Mouse (Mus musculus): Measurements from ENCODE around the gene Cfap97. TPM values are rescaled to one million over a fixed set of nuclear protein-coding genes. Genes with fewer than 3 reads are reported as not detected.

Cfap97 gene
- total and polyA plus RNA-seq, 2 experiments = 3.4 to 10.1 TPM

DNA sequence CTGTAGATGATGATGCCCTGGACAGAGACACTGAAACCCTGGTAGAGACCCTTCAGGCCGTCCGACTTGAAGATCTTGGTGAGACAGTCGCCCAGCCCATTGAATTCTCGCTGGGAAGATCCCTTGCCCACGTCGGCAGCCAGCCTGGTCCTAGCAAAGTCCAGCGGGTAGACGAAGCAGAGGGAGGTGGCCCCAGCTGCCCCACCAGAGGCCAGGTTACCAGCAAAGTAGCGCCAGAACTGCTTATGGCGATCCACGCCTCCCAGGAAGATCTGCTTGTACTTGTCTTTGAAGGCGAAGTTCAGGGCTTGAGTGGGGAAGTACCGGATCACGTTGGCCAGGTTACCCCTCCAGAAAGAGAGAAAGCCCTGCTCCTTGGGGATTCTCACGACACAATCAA is 57.5 kb downstream of the Cfap97 start:
- H3K79me2 ChIP-seq (ENCODE audit: control insufficient read depth, insufficient read depth, low read length) = no peaks in the 10 kb centered on the region
- H3K36me3 ChIP-seq (ENCODE audit: control insufficient read depth, insufficient read depth, low read length) = peaks cover 2% of the 10 kb centered on the region; the same call in 1 of the 2 replicates
- no peak overlapping the region for H3K27ac ChIP-seq (replicated peaks; ENCODE audit: insufficient read depth, low read depth, low read length)
- no peak for DNase-seq (ENCODE audit: extremely low read depth, low read depth, low spot score)
- H3K4me3 ChIP-seq (ENCODE audit: insufficient read depth, low read depth, low read length) = no peak overlapping the region
- 93% methylated on average over 15 of the region's 15 CpGs for WGBS
- H3K4me1 ChIP-seq (ENCODE audit: control insufficient read depth, insufficient read depth, low read length) = no peaks in the 10 kb centered on the region
- H3K27me3 ChIP-seq (ENCODE audit: control insufficient read depth, insufficient read depth, low read length) = no peaks in the 10 kb centered on the region
- no peak for TF ChIP-seq POLR2A (IDR thresholded peaks at IDR 0.05; ENCODE audit: extremely low read depth, insufficient read depth, low read length)
- TF ChIP-seq CTCF (IDR thresholded peaks at IDR 0.05; ENCODE audit: low read depth, low read length) = no peak
- no peak overlapping the region for H3K9ac ChIP-seq (ENCODE audit: low read depth, low read length)

DNA sequence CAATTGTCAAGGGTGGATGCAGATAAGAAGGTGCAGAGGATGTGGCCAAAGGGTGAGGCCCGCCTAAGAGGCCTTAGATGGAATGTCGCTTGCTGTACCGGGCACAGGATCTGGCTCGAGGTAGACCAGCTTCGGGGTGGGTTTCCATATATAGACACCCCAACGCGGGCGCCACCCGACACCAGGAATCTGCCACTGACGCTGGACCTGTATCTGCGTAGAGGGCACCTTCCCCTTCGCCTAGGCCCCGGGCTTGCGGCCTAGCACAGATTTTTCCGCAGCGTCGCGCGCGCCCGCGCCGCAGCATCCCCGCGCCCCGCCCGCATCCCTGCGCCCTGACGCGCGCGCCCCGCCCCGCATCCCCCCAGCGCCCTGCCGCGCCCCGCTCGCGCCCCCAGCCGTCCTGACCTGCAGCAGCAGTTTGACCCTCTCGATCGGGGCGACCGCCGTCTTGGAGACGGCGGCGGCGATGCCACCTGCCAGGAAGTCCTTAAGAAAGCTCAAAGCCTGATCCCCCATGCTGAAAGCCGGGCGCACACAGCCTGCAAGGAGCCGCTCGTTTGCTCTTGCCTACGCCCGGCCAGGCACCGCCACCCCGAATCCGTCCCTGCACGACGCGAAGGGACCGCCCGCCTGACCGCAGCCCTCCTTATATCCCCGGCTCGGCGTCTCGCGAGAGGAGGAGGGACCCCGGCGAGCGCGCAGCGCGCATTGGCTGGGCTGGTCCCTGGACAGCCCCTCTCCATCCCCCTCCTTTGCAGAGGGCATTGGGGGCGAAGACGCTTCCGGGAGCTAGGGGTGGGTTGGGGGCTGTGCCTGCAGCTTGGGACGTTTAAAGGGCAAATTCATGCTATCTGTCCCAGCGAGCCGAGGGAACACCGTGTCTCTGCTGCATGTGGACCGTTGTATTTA is 59.1 kb downstream of the Cfap97 start, which contains the start of gene Slc25a4:
Gene Slc25a4, minus strand, starts transcription at position 881 of the 912 bp plus-strand sequence.
- peak within 1 kb of the TSS; percentile 88 for H3K4me3 ChIP-seq (ENCODE audit: insufficient read depth, low read depth, low read length)
- peaks cover 2% of the 10 kb centered on the region; the same call in 1 of the 2 replicates for H3K36me3 ChIP-seq (ENCODE audit: control insufficient read depth, insufficient read depth, low read length)
- TF ChIP-seq POLR2A (IDR thresholded peaks at IDR 0.05; ENCODE audit: extremely low read depth, insufficient read depth, low read length) = peak; percentile 75
- TF ChIP-seq CTCF (IDR thresholded peaks at IDR 0.05; ENCODE audit: low read depth, low read length) = no peak
- WGBS = under 1% methylated on average over 84 of the region's 84 CpGs
- H3K79me2 ChIP-seq (ENCODE audit: control insufficient read depth, insufficient read depth, low read length) = no peaks in the 10 kb centered on the region
- DNase-seq (ENCODE audit: extremely low read depth, low read depth, low spot score) = peak; percentile 4
- H3K27ac ChIP-seq (replicated peaks; ENCODE audit: insufficient read depth, low read depth, low read length) = peak within 1 kb of the TSS; percentile 55
- H3K4me1 ChIP-seq (ENCODE audit: control insufficient read depth, insufficient read depth, low read length) = no peaks in the 10 kb centered on the region
- H3K9ac ChIP-seq (ENCODE audit: low read depth, low read length) = peak within 1 kb of the TSS; percentile 77
- no peaks in the 10 kb centered on the region for H3K27me3 ChIP-seq (ENCODE audit: control insufficient read depth, insufficient read depth, low read length)

DNA sequence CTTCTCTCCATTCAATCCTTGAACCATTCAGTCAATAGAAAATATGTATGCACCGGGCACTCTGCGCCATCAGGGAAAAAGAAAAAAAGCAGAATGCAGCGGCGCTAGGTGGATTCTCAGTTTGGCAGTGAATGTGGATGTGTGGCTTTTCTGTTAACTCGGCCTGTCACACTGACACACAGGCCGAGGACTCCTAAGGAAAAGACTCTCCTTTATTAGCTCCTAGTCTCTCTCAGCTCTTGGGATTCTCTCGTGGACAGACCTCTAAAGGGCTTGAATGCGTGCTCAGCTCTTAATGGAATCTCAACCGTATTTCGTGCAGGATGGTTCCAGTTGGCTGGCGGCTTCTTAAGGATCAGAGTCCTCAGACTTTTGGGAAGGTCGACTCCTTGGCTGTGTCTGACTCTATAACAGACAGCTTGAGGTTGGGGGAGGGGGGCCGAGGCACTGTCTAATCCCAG is 60.1 kb downstream of the Cfap97 start:
- no peak for DNase-seq (ENCODE audit: extremely low read depth, low read depth, low spot score)
- Histone ChIP-seq H3K27me3 (ENCODE audit: control insufficient read depth, insufficient read depth, low read length) (no peaks in the 10 kb centered on the region), H3K79me2 (ENCODE audit: control insufficient read depth, insufficient read depth, low read length) (no peaks in the 10 kb centered on the region), H3K36me3 (ENCODE audit: control insufficient read depth, insufficient read depth, low read length) (peaks cover 2% of the 10 kb centered on the region; the same call in 1 of the 2 replicates), H3K4me1 (ENCODE audit: control insufficient read depth, insufficient read depth, low read length) (no peaks in the 10 kb centered on the region), H3K27ac (replicated peaks; ENCODE audit: insufficient read depth, low read depth, low read length) (no peak overlapping the region), H3K9ac (ENCODE audit: low read depth, low read length) (no peak overlapping the region), H3K4me3 (ENCODE audit: insufficient read depth, low read depth, low read length) (no peak overlapping the region)
- 30% methylated on average over 13 of the region's 13 CpGs for whole genome bisulfite sequencing
- TF ChIP-seq POLR2A (IDR thresholded peaks at IDR 0.05; ENCODE audit: extremely low read depth, insufficient read depth, low read length) = no peak
- TF ChIP-seq CTCF (IDR thresholded peaks at IDR 0.05; ENCODE audit: low read depth, low read length) = no peak

DNA sequence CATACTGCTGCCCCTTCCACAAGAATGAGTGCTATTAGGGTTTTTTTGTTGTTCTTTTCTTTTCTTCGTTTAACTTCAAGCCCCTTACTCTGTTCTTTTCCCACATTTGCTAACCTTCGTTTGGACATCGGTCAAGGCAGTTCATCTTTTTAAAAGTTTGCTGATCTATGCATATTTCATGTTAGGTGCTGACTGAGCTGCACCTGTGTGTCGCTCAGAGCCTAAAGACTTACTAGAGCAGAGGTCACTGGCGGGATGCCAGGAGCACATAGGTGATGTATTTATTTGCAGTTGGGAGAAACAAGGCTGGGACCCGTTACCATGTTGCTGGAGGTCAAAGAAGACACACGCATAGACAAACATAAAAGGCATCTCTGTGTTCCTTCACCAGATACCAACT is 60.6 kb downstream of the Cfap97 start:
- no peak for DNase-seq (ENCODE audit: extremely low read depth, low read depth, low spot score)
- WGBS = 24% methylated on average over 7 of the region's 7 CpGs
- H3K79me2 ChIP-seq (ENCODE audit: control insufficient read depth, insufficient read depth, low read length) = no peaks in the 10 kb centered on the region
- H3K4me1 ChIP-seq (ENCODE audit: control insufficient read depth, insufficient read depth, low read length) = no peaks in the 10 kb centered on the region
- peaks cover 2% of the 10 kb centered on the region; the same call in 1 of the 2 replicates for H3K36me3 ChIP-seq (ENCODE audit: control insufficient read depth, insufficient read depth, low read length)
- no peaks in the 10 kb centered on the region for H3K27me3 ChIP-seq (ENCODE audit: control insufficient read depth, insufficient read depth, low read length)
- H3K9ac ChIP-seq (ENCODE audit: low read depth, low read length) = no peak overlapping the region
- TF ChIP-seq CTCF (IDR thresholded peaks at IDR 0.05; ENCODE audit: low read depth, low read length) (no peak), POLR2A (IDR thresholded peaks at IDR 0.05; ENCODE audit: extremely low read depth, insufficient read depth, low read length) (no peak)
- no peak overlapping the region for H3K27ac ChIP-seq (replicated peaks; ENCODE audit: insufficient read depth, low read depth, low read length)
- H3K4me3 ChIP-seq (ENCODE audit: insufficient read depth, low read depth, low read length) = no peak overlapping the region

DNA sequence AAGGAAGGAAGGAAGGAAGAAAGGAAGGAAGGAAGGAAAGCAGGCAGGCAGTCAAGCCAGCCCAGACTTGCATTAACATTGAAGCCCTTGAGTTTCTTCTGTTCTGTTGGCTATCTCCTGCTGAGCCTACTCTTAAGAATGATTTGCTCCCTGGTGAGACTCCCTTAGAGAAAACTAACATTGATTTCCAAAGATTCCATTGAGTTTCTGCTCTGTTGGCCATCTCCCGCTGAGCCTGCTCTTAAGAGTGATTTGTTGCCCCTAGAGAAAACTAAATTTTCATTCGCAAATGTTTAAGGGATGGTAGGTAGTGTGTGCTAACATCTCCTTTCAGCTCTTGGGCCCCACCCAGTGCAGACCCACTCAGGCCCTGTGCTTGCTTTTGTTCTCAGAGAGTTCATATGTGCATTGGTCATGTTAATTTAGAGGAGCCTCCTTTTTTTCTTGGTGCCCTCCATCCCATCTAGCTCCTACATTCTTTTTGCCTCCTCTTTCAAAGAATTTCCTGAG is 62.5 kb downstream of the Cfap97 start:
- no peaks in the 10 kb centered on the region for H3K27me3 ChIP-seq (ENCODE audit: control insufficient read depth, insufficient read depth, low read length)
- H3K36me3 ChIP-seq (ENCODE audit: control insufficient read depth, insufficient read depth, low read length) = no peaks in the 10 kb centered on the region
- no peaks in the 10 kb centered on the region for H3K79me2 ChIP-seq (ENCODE audit: control insufficient read depth, insufficient read depth, low read length)
- no peaks in the 10 kb centered on the region for H3K4me1 ChIP-seq (ENCODE audit: control insufficient read depth, insufficient read depth, low read length)
- H3K27ac ChIP-seq (replicated peaks; ENCODE audit: insufficient read depth, low read depth, low read length) = no peak overlapping the region
- no peak overlapping the region for H3K9ac ChIP-seq (ENCODE audit: low read depth, low read length)
- WGBS = 96% methylated on average over 2 of the region's 2 CpGs
- no peak for TF ChIP-seq CTCF (IDR thresholded peaks at IDR 0.05; ENCODE audit: low read depth, low read length)
- no peak for TF ChIP-seq POLR2A (IDR thresholded peaks at IDR 0.05; ENCODE audit: extremely low read depth, insufficient read depth, low read length)
- DNase-seq (ENCODE audit: extremely low read depth, low read depth, low spot score) = no peak
- H3K4me3 ChIP-seq (ENCODE audit: insufficient read depth, low read depth, low read length) = no peak overlapping the region

Measured in liver, adult 2 months (tissue).